Mouse (Mus musculus) testis, postnatal 10 days (tissue): ENCODE data around the gene Rfx8.
"Not testable (repeated sequence)": the region's sequence is repeated elsewhere in the genome, so short reads cannot be mapped to it uniquely, and the experiment has no call there.

Experiments
- DNase-seq: peaks from one replicate; pipeline ENCODE4 v3.0.0; 2021; ENCODE audit warnings: low spot score

Rfx8 gene

DNA sequence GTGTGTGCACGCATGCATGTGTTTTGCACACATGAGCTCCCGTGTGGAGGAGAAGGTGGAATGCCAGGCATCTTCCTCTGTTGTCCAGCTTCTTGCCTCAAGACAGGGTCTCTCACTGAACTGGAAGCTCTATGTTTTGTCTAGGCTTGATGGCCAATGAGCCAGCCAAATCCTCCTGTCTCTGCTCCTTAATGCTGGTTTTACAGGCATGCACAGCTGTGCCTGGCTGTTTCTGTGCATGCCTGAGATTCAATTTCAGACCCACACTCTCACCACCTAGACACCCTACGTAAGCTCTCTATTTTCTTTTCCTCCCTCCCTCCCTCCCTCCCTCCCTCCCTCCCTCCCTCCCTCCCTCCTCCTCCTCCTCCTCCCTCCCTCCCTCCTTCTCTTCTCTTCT is 28.8 kb downstream of the Rfx8 start:
- no peak for DNase-seq

DNA sequence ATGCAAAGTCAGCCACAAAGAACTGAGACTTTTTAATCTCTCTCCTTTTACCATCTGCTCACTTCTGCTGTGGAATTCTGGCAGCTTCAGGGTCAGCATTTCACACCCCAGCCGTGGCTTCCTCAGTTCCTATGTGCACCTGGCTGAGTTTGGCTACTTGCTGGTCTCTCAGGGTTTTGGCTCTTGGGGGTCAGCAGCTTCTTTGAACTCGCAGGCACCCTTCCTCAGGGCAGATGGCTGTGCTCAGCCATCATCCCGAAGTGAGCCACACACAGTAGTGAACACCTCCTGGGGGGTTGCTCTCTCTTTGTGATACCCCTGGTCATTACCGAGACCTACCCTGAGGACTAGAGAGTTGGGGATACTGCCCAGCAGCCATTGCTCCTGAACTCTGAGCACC is 29.7 kb downstream of the Rfx8 start:
- DNase-seq: no peak

DNA sequence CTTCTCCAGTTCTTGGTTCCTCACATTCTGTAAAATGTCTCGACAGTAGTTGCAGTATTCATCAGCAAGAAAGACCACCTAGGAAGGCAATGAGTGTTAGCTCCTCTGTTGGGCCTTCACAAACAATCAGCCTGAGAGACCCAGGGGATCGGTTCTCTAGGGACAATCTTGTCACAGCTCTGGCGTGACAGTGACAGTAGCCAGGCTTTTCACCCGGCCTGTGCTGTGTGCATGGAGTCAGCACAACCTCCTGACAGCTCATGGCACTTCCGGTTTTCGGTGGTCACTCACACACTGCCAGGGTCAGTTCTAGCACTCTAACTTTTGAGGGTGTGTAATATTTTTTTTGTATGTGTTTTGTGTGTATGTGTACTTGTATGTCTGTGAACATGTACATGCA is 32.2 kb downstream of the Rfx8 start:
- no peak for DNase-seq

GRCm38 (mm10) chr1:39687279-39687678 is 33.5 kb downstream of the Rfx8 start:
- DNase-seq: no peak

- DNase-seq: peak; percentile 81
Measured at GRCm38 (mm10) chr1:39685841-39686240, 35.0 kb downstream of the Rfx8 start.

GRCm38 (mm10) chr1:39681638-39682037 is 39.2 kb downstream of the Rfx8 start:
- DNase-seq: no peak

DNA sequence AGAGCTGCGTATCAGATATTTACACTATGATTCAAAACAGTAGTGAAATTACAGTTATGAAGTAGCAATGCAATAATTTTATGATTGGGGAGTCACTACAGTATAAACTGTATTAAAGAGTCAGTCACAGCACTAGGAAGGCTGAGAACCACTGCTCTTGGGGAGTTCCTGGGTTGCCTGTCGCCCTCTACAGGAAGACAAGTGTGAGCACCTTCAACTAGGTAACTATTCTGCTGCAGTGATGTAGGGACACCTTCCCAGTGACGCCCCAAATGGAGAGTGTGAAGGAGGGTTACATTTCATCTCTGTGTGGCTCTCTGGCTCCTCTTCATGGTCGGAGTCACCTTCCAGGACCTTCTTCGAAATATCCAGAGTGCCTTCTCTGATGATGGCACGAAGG is 40.3 kb downstream of the Rfx8 start:
- no peak for DNase-seq

GRCm38 (mm10) chr1:39678883-39679282 is 41.9 kb downstream of the Rfx8 start:
- DNase-seq: no peak

DNA sequence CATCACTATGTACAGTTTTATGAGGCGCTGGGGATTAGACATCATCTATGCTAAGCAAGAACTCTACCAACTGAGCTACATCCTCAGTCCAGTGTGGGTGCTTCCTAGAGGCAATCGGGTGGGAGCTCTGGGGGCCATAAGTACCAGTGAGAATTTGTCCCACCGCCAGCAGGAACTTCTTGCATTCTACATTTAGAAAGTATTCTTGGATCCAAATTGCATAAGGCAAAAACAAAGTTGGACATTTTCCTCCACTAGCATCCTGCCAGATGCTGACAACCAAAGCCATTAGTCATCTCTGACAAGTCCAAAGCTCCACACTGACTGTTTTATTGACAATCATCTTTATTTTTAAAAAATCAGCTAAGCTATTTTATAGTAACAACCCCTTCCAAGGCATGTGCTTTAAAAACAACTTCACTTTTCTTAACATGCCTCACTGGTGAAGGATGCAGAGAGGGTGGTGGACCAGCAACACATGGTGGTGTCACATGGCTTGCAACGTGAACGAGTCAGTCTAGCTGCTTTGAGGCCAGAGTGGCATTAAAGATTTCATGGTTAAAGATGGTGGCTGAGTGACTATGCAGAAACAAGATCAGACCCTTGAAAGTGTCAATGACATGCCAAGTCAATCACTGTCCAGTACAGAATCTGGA is 44.4 kb downstream of the Rfx8 start:
- no peak for DNase-seq

DNA sequence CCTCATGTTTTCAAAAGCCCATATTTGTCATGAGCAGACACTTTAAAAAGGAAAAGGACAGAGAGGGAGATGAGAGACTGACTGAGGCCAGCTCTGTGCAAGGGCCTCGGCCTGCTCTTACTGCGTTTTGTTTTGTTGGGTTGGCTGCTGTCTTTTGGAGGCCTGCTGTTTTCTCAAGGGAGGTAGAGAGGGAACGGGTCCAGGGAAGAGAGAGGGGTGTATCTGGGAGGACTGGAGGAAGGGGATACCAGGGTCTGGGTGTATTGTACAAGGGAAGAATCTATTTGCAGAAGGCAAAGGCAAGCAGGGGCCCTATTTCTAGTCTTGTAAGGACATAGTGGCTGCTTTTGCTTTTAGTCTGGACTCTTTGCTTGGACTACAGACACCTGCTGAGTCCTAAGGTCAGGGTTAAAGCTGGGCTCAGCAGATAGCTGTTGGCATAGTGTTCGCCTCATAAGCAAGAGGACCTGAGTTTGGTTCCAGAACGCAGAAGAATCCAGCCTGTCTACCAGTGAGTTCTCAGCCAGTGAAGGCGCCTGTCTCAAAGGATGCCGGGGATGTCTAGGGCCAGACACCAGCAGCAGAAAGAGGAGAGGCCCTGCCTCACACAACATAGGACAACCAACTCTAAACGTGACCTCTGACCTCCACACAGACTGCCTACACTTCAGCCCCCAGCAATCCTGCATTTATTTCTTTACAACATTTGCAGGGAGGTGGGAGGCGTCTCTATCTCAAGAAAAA is 48.3 kb downstream of the Rfx8 start:
- no peak for DNase-seq

DNA sequence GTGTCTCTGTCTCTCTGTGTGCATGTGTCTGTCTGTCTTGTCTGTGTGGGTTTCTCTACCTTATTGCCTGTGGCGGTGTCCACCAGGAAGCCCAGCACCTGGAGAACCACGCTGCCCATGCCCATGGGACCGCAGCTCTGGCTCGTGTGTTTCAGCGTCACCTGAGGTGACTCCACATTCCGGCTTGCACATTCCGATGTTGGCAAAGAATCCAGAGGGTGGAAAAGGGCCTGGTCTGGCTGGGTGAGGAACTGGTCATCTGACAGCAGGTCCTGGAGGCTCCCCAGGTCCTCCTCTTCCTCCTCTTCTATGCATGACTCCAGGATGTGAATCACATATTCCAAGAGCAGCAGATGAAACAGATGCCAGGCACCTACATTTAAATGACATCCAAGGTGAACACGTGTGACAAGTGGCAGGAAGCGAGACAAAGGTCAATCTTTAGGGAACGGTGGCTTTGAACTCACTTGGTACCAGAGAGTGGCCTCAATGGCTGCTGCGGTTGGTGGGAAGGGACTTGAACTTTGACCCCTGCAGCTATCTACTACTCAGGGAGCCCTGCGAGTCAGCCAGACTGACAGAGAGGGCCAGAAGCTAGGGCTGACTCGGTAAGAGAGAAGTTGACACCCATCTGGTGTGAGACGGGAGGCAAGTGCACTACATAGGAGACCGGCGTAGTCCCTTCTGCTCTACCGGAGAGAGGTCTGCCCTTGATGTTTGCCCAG is 50.4 kb downstream of the Rfx8 start:
- no peak for DNase-seq

DNA sequence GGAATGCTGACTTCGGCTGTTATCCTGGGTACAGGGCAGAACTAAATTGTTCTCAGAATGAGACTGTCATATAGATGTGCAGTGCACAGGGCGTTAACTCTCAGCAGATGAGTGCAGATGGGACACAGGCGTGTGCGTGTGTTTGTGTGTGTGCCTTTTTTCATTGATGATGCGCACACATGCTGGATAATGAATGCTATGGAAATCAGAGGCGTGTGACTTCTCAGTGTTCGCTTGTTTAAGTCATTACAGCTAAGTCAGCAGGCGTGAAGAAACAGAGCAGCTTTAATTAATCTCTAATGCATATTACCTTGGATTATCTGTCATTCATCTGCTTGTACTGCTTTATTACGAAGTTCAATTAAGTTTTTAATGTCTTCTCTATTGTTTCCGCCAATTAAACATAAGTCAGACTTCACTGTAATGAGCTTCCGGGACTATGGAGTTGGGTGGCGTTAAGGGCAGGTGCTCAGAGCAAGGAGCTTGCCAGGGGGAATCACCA is 54.0 kb downstream of the Rfx8 start:
- DNase-seq: no peak

GRCm38 (mm10) chr1:39664039-39664625 is 56.7 kb downstream of the Rfx8 start:
- DNase-seq: no peak

DNA sequence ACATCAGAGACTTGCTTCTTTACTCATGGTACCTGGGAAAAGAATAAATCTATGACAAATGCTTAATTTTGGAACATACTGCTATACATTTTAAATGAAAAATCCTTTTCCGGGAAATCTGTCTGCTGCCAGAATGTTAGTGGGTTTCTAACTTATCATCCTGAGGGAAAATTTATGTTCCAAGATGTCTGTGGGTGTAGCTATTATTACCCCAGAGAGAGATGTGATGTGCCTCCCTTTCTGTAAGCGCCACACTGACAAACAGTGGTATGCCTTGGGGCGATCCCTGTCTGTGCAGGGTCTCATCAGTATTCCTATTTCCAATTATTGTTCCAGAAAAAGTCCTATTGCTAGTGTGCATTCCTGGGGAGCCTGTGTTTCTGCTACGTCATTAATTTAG is 57.7 kb downstream of the Rfx8 start:
- no peak for DNase-seq

- no peak for DNase-seq
Measured at GRCm38 (mm10) chr1:39656976-39657529, 63.7 kb downstream of the Rfx8 start.

DNA sequence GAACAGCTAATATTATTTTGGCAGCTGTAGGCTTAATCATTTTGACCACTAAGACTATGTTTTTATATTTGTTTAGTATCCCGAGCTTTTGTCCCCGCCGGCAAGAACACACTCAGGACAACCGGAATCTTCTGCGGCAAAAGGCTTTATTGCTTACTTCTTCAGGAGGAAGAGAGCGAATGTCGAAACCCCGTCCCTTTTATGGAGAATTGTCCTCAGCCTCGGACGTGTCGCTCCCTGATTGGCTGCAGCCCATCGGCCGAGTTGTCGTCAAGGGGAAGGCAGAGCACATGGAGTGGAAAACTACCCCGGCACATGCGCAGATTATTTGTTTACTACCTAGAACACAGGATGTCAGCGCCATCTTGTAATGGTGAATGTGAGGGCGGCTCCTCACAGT is 65.9 kb downstream of the Rfx8 start:
- not testable (repeated sequence) for DNase-seq

GRCm38 (mm10) chr1:39653028-39653427 is 67.8 kb downstream of the Rfx8 start:
- DNase-seq: no peak

DNA sequence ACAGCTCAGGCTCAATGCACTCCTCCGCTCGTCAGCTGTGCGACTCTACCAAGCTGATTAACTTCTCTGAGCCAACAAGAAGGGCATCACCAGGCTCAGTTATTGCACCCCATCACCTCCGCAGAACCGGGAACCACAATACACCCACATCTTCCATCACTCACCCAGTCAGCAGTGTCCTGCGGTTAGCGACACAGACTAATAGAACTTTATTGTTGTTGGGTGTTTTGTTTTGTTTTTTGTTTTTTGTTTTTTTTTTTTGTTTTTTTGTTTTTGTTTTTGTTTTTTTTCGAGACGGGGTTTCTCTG is 69.6 kb downstream of the Rfx8 start, which contains the start of gene Creg2:
TSS of gene Creg2 (minus strand) at position 234 of the 308 bp plus-strand sequence.
- no peak for DNase-seq

DNA sequence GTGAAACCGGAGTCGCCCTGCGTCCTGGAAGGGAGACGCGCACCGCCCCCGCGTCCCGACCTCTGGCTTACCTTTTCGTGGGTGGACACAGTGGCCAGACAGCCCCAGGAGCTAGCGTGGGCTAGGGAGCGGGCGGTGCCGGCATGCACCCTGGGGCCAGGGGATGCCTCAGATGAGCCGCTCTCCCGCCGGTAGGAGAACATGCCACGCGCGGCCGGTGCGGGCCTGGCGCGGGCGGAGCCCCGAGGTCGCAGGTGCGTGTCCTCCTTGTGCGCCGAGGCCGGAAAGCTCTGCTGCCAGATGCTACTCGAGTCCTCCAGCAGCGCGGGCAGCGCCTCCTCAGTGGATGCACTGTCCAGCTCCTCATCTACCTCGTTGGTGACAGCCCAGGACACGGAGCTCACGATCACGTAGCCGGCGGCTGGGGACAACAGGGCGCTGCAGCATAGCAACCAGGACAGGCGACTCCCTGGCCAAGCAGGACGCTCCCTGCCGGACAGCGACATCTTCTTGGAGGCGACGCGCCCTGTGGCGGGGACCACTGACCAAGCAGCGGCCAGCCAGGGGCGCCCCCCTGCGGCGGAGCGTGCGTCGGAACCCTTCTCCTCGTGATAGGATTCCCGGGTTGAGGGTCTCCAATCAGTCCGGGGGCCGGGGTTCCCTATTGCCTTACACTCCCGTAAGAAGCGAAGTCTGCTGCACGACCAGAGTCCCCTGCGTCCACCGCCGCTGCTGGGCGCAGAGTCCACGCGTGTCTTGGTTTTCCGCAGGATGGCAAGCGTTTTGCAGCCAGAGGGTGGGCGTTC is 70.2 kb downstream of the Rfx8 start:
- DNase-seq: peak; percentile 82

DNA sequence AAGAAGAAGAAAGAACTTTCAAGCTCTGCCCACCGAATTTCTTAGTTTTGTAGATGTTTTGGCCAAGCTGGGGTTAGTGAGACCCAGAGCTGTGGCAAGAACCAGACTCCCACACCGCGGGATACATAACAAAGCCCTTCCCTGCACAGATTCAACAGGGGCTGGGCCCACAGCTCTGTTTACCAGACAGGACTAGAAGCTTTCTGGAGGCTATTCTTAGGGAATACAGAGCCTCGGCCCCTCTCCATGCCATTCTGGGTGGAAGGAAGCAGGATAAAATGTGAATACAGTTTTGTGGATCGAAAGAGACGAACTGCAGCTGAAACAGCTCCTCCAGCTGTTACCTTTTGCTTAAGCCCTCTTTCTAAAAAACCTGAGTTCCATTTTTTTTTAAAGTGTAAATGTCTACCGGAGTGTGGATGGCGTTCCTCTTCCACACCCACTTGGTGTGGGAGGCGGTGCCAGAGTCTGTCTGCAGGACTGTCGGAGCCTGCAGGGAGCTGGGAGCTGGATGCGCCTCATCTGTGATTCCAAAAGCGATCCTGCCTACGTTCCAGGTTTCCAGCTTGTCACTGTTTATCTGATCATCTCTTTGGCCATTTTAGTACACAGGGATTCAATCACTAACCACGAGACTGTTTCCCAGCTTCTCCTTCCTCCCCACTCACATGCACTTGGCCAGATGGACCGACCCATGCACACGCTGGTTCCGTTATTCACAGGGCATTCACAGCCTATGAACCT is 70.9 kb downstream of the Rfx8 start:
- peak; percentile 48 for DNase-seq

DNA sequence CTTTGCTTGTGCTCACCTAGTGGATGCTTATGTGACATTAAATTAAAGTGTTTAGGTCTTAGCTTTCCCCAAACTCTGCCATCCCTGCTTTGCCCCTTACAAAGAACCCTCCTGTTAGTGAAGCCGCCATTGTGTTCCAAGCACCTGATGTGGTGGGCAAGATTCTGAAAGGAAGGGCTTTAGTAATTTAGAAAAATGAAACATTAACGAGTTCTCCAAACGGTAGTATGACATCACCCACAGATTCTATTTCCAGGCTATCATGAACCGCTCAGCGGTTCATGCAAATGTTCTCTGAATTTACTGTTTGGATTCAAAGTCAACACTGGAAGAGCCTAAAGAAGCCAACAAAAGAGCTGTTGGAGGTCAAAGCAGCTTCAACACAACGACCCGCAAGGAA is 72.2 kb downstream of the Rfx8 start:
- DNase-seq: no peak
